Mouse (Mus musculus) heart, postnatal 0 days (tissue): Measurements from ENCODE around the gene Rps25.
"Not testable (repeated sequence)": the region's sequence is repeated elsewhere in the genome, so short reads cannot be mapped to it uniquely, and the experiment has no call there.

Experiments used
- CTCF ChIP-seq: IDR thresholded peaks from 2 replicates; pipeline ENCODE4 v1.5.1; 2016; ENCODE audit warnings: antibody characterized with exemption, control low read depth, low read depth
- EP300 ChIP-seq: IDR thresholded peaks from 2 replicates; pipeline ENCODE4 v1.6.1; 2016; ENCODE audit warnings: antibody characterized with exemption, low read depth

DNA sequence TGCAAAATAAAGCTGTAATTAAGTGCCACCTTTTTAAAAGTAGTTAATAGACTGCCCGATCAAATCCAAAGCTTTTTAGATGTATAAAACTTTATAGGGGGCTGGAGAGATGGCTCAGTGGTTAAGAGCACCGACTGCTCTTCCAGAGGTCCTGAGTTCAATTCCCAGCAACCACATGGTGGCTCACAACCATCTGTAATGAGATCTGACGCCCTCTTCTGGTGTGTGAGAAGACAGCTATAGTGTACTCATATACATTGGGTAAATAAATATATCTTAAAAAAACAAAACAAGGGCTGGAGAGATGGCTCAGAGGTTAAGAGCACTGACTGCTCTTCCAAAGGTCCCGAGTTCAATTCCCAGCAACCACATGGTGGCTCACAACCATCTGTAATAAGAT, 45.0 kb upstream of the Rps25 start:
- not testable (repeated sequence) for TF ChIP-seq EP300, CTCF
